Mouse (Mus musculus): ENCODE data around the gene Rnf214.

Gene Rnf214

GRCm38 (mm10) chr9:45936883-45937282 is 30.2 kb upstream of the Rnf214 start:
- intact Hi-C loops (cut with DNase I) = loop anchor here (2.0 kb wide), 1 partner anchor 28 kb away; no protein-coding TSS in a partner anchor

GRCm38 (mm10) chr9:45935628-45936210 is 29.0 kb upstream of the Rnf214 start, which contains the start of gene Tagln:
TSS of gene Tagln (minus strand) at chr9:45936058.
- intact Hi-C loops (cut with DNase I) = loop anchor here (2.0 kb wide), 1 partner anchor 27 kb away; no protein-coding TSS in a partner anchor

GRCm38 (mm10) chr9:45932571-45933415 is 26.1 kb upstream of the Rnf214 start:
- intact Hi-C loops (cut with DNase I) = no loop called here

GRCm38 (mm10) chr9:45931958-45932357 is 25.2 kb upstream of the Rnf214 start:
- intact Hi-C loops (cut with DNase I) = no loop called here

GRCm38 (mm10) chr9:45929285-45929684 is 22.6 kb upstream of the Rnf214 start:
- intact Hi-C loops (cut with DNase I) = no loop called here

GRCm38 (mm10) chr9:45919895-45920294 is 13.2 kb upstream of the Rnf214 start:
- intact Hi-C loops (cut with DNase I) = no loop called here

- intact Hi-C loops (cut with DNase I) = no loop called here
Measured at GRCm38 (mm10) chr9:45917041-45917934, 10.6 kb upstream of the Rnf214 start.

- intact Hi-C loops (cut with DNase I) = no loop called here
Measured at GRCm38 (mm10) chr9:45915659-45916058, 8.9 kb upstream of the Rnf214 start.

GRCm38 (mm10) chr9:45911673-45912072 is 5.0 kb upstream of the Rnf214 start:
- intact Hi-C loops (cut with DNase I) = no loop called here

- intact Hi-C loops (cut with DNase I) = no loop called here
Measured at GRCm38 (mm10) chr9:45910995-45911394, 4.3 kb upstream of the Rnf214 start.

- intact Hi-C loops (cut with DNase I) = no loop called here
Measured at GRCm38 (mm10) chr9:45907078-45907428, 342 bp upstream of the Rnf214 start.

- intact Hi-C loops (cut with DNase I) = no loop called here
Measured at GRCm38 (mm10) chr9:45905811-45906237, 887 bp downstream of the Rnf214 start.

GRCm38 (mm10) chr9:45905196-45905595 is 1.5 kb downstream of the Rnf214 start:
- intact Hi-C loops (cut with DNase I) = no loop called here

GRCm38 (mm10) chr9:45893681-45894080 is 13.0 kb downstream of the Rnf214 start:
- intact Hi-C loops (cut with DNase I) = no loop called here

- intact Hi-C loops (cut with DNase I) = loop anchor here (5.0 kb wide), 1 partner anchor 51 kb away; the partner anchor contains the start of gene Cep164
Measured at GRCm38 (mm10) chr9:45877928-45878327, 28.8 kb downstream of the Rnf214 start.

- intact Hi-C loops (cut with DNase I) = no loop called here
Measured at GRCm38 (mm10) chr9:45870265-45870664, 36.4 kb downstream of the Rnf214 start.

GRCm38 (mm10) chr9:45869181-45869580 is 37.5 kb downstream of the Rnf214 start:
- intact Hi-C loops (cut with DNase I) = no loop called here

- intact Hi-C loops (cut with DNase I) = no loop called here
Measured at GRCm38 (mm10) chr9:45861813-45862212, 44.9 kb downstream of the Rnf214 start.

- intact Hi-C loops (cut with DNase I) = no loop called here
Measured at GRCm38 (mm10) chr9:45859364-45859763, 47.3 kb downstream of the Rnf214 start.

GRCm38 (mm10) chr9:45854136-45854535 is 52.6 kb downstream of the Rnf214 start:
- intact Hi-C loops (cut with DNase I) = no loop called here

- intact Hi-C loops (cut with DNase I) = no loop called here
Measured at GRCm38 (mm10) chr9:45853695-45854094, 53.0 kb downstream of the Rnf214 start.

GRCm38 (mm10) chr9:45851776-45852175 is 54.9 kb downstream of the Rnf214 start:
- intact Hi-C loops (cut with DNase I) = no loop called here
